Mouse (Mus musculus) midbrain, embryonic 15.5 days (tissue): ENCODE measurements at regions not wholly inside any gene's neighbourhood (a gene's known extent, or its start where the extent isn't known, plus 50 kb on each side); places are given as distances from the start of the nearest gene placed in this dataset.
"Not testable (repeated sequence)": the region's sequence is repeated elsewhere in the genome, so short reads cannot be mapped to it uniquely, and the experiment has no call there.

ENCODE experiments used
- ATAC-seq: fragments of 200-750 bp; cut with Nextera tagmentation; replicated peaks from 2 replicates; pipeline ENCODE4 v1.8.0; 2017; ENCODE audit warnings: moderate TSS enrichment
- H3K27ac ChIP-seq: fragments of 300-500 bp; sonication (generic); 2 replicates; pipeline ENCODE4 v1.5.1; 2015; ENCODE audit warnings: mild to moderate bottlenecking, inconsistent platforms
- H3K27me3 ChIP-seq: fragments of 300-500 bp; sonication (generic); replicated peaks from 2 replicates; pipeline ENCODE4 v1.6.1; 2015; ENCODE audit warnings: inconsistent platforms
- H3K36me3 ChIP-seq: fragments of 300-500 bp; sonication (generic); replicated peaks from 2 replicates; pipeline ENCODE4 v1.6.1; 2015; ENCODE audit warnings: inconsistent platforms
- H3K4me1 ChIP-seq: fragments of 300-500 bp; sonication (generic); 2 replicates; pipeline ENCODE4 v1.6.1; 2015; ENCODE audit warnings: inconsistent platforms
- H3K4me2 ChIP-seq: fragments of 300-500 bp; sonication (generic); 2 replicates; pipeline ENCODE4 v1.6.1; 2015; ENCODE audit warnings: inconsistent platforms, mild to moderate bottlenecking, moderate library complexity
- H3K4me3 ChIP-seq: fragments of 300-500 bp; sonication (generic); 2 replicates; pipeline ENCODE4 v1.5.1; 2015; ENCODE audit warnings: mild to moderate bottlenecking, inconsistent platforms
- H3K9ac ChIP-seq: fragments of 300-500 bp; sonication (generic); 2 replicates; pipeline ENCODE4 v1.6.1; 2015; ENCODE audit warnings: mild to moderate bottlenecking, inconsistent platforms
- H3K9me3 ChIP-seq: fragments of 300-500 bp; sonication (generic); 2 replicates; pipeline ENCODE4 v1.6.1; 2016; ENCODE audit warnings: inconsistent platforms
- WGBS: fragments of 180-500 bp; shearing (Covaris S2); methylation state at CpG from one replicate; pipeline ENCODE4 v1.1.7; 2015; ENCODE audit warnings: mixed read lengths; 5-methylcytosine and 5-hydroxymethylcytosine counted together

DNA sequence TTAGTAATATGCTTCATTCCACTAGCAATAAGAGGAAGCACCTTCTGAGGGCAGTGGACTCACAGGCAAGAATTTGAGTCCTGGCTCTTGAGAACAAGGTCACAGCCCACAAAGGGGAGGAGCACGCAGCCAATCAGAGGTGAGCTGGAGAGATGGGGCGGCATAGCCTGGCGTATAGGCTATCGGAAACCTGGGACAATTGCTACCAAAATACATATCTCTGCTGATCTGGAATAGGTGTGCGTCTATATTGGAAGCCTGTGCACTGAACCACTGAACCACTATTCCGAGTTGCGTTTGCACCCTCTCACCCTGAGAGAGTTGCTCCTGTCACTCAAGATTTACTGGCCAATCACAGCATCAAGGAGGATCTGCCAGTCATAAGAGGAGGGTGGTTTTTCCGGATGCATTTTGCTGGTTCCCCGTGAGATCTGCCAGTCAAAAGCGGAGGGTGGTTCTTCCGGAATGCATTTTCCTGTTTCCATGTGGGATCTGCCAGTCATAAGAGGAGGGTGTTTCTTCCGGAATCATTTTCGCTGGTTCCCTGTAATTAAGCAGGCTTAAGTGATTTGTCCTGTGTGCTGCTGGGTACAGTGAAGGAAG, 80.1 kb upstream of the Riok2 start:
- H3K4me2 ChIP-seq, result peak overlapping the region; percentile 46
- H3K27ac ChIP-seq, result peak overlapping the region; percentile 81
- peak overlapping the region; percentile 35; the same call in 1 of the 2 replicates for H3K9ac ChIP-seq
- H3K27me3 ChIP-seq, H3K36me3 ChIP-seq, H3K9me3 ChIP-seq, H3K4me1 ChIP-seq: not testable (repeated sequence)
- ATAC-seq, result peak; percentile 99
- H3K4me3 ChIP-seq, result peak overlapping the region; percentile 48
- under 1% methylated on average over 13 of the region's 13 CpGs for WGBS

DNA sequence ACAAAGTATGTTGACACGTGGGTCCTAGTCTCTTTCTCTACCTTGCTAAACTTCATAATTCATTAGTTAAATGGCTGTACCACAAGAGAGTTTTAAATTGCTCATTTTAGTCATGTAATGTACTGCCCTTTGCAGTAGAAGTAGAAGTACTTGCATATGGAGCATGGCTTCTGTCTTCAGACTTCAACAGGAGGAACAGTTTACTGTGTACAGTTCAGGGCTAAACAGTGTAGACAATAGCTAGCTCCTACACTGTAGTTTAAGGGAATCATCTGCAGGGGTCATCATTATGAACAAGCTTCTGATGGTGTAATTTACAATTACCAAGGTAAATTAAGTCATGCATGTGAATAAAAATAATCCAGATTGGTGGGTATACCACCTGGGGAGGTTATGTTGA, 79.1 kb upstream of the Riok2 start:
- WGBS, result 2% methylated on average over 1 of the region's 1 CpGs
- not testable (repeated sequence) for H3K36me3 ChIP-seq, H3K9me3 ChIP-seq, H3K27ac ChIP-seq, H3K9ac ChIP-seq, H3K27me3 ChIP-seq, H3K4me1 ChIP-seq
- peak; percentile 64 for ATAC-seq
- Histone ChIP-seq H3K4me2 (peak overlapping the region; percentile 46), H3K4me3 (peak overlapping the region; percentile 48)

GRCm38 (mm10) chr17:17303496-17303895, 70.6 kb upstream of the Riok2 start:
- 97% methylated on average over 10 of the region's 10 CpGs for WGBS
- peaks cover 24% of the 10 kb centered on the region for H3K9me3 ChIP-seq
- not testable (repeated sequence) for ATAC-seq

More at GRCm38 (mm10) chr17:17303496-17303895, 70.6 kb upstream of the Riok2 start:
- not testable (repeated sequence) for H3K4me3 ChIP-seq, H3K27ac ChIP-seq, H3K4me1 ChIP-seq, H3K4me2 ChIP-seq, H3K9ac ChIP-seq, H3K36me3 ChIP-seq, H3K27me3 ChIP-seq
